Comparison of ENCODE assay signal across 20 mouse cellular contexts in the genomic region with DNA sequence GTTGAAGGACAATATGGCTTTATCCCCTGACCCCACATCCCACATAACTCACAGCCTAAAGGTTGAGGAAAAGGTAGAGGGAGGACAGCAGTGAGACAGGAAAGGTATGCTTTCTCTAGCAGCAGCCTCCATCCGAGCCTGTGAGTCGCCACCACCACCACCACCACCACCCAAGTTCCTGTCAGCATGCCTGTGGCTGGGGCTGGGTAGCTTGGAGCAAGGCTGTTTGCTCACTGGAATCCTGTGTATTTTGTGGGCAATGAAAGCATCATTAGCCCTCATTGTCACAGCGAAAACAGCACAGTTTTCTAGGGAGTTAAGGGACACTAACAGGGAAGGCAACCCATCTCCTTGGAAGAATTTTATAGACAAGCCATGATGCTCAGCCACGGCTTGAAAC.
"Had no signal": no experiment of that assay in that cellular context is flagged by ENCODE, and none has a peak within 500 bp of the region (broad histone marks: within the 10 kb centered on the region; RNA-seq: fewer than 3 reads in every experiment).

No protein-coding gene starts in this region.

- H3K9me3 ChIP-seq: lung, embryonic 15.5 days; neural tube, embryonic 15.5 days had no signal

- H3K4me1 ChIP-seq: lung, embryonic 15.5 days; midbrain, embryonic 10.5 days; midbrain, embryonic 12.5 days; neural tube, embryonic 13.5 days; neural tube, embryonic 15.5 days had no signal

- H3K9ac ChIP-seq: lung, embryonic 15.5 days; midbrain, embryonic 12.5 days; neural tube, embryonic 13.5 days; neural tube, embryonic 15.5 days had no signal

- H3K36me3 ChIP-seq: lung, embryonic 15.5 days; midbrain, embryonic 12.5 days; neural tube, embryonic 13.5 days; neural tube, embryonic 15.5 days had no signal

- ATAC-seq: lung, postnatal 0 days; midbrain, embryonic 16.5 days had no signal

- DNase-seq: lung, adult 2 months; lung, postnatal 14 days; lung, postnatal 4 days; midbrain, embryonic 14.5 days; retina, postnatal 1 day; right cerebral cortex, adult 18-20 months; right cerebral cortex, postnatal 25 days; right cerebral cortex, postnatal 4 days; spleen, adult 18-20 months; thymus, adult 18-20 months; thymus, postnatal 14 days; thymus, postnatal 36 days had no signal

- H3K4me2 ChIP-seq: lung, embryonic 15.5 days; midbrain, embryonic 12.5 days; neural tube, embryonic 13.5 days; neural tube, embryonic 15.5 days had no signal

- H3K4me3 ChIP-seq: lung, embryonic 15.5 days; midbrain, embryonic 10.5 days; midbrain, embryonic 12.5 days; myocyte; neural tube, embryonic 13.5 days; neural tube, embryonic 15.5 days had no signal

- H3K27ac ChIP-seq: lung, embryonic 15.5 days; midbrain, embryonic 10.5 days; midbrain, embryonic 12.5 days; neural tube, embryonic 13.5 days; neural tube, embryonic 15.5 days had no signal

- H3K27me3 ChIP-seq: lung, embryonic 15.5 days; midbrain, embryonic 12.5 days; neural tube, embryonic 13.5 days; neural tube, embryonic 15.5 days had no signal
